Mouse (Mus musculus): Measurements from ENCODE around the gene 1700129C05Rik. TPM values are rescaled to one million over a fixed set of nuclear protein-coding genes. Genes with fewer than 3 reads are reported as not detected.

1700129C05Rik gene
- polyA plus RNA-seq (2017; shearing (Covaris generic)) = not detected

DNA sequence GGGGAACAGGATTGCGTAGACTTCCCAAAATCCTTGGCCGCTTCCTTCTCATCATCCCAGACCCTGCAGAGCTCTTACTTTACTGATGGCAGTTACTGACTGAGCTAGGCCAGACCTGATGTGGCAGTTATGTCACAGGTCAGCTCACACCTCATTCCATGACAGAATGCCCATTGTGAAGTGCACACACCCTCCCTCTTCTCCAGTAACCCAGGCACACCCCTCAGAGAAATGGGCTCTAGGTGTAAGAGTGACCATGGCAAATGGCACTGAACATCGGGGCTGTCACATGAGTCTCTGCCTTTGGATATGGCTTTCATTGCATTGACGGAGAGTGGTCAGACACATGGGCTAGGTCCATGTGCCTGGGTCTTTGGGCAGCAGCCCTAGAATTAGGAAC, at the start of gene 1700129C05Rik:
Gene 1700129C05Rik (minus strand): TSS at position 101 of the 400 bp plus-strand sequence.

GRCm38 (mm10) chr14:59178649-59179048, 36.0 kb upstream of the 1700129C05Rik start, which contains the start of gene Gm5142:
Gene Gm5142 (minus strand): TSS chr14:59178749.

Other genes starting within 250 kb of the 1700129C05Rik start
- gene Gm5142, start 35.9 kb upstream of the 1700129C05Rik start, polyA plus RNA-seq (2017; shearing (Covaris generic)) = not detected
- gene Rcbtb1, start 58.3 kb upstream of the 1700129C05Rik start, polyA plus RNA-seq (2017; shearing (Covaris generic)) = 82.7 TPM
- gene Gm6904, start 117.3 kb upstream of the 1700129C05Rik start, polyA plus RNA-seq (2017; shearing (Covaris generic)) = 9.8 TPM
- 38.1 TPM for gene Phf11a, start 154.6 kb upstream of the 1700129C05Rik start, polyA plus RNA-seq (2017; shearing (Covaris generic))
- 180 TPM for gene Phf11b, start 198.5 kb upstream of the 1700129C05Rik start, polyA plus RNA-seq (2017; shearing (Covaris generic))
- 13.6 TPM for gene Phf11d, start 222.6 kb upstream of the 1700129C05Rik start, polyA plus RNA-seq (2017; shearing (Covaris generic))

Data from CD4-positive, CD25-positive, alpha-beta regulatory T cell (primary cell).